Mouse (Mus musculus) limb, embryonic 11.5 days (tissue): Measurements from ENCODE around the gene Tacstd2. TPM values are rescaled to one million over a fixed set of nuclear protein-coding genes. Genes with fewer than 3 reads are reported as not detected.

Source experiments
- ATAC-seq: fragments of 200-750 bp; cut with Nextera tagmentation; 2 replicates; pipeline ENCODE4 v1.8.0; 2017; ENCODE audit warnings: low read depth; ENCODE audit not compliant: insufficient number of reproducible peaks, low FRiP score, low TSS enrichment
- DNase-seq: peaks from one replicate; pipeline ENCODE4 v3.0.0-alpha.2; 2015; ENCODE audit warnings: low spot score
- H3K27ac ChIP-seq: fragments of 300-500 bp; sonication (generic); replicated peaks from 2 replicates; pipeline ENCODE4 v1.5.1; 2014; ENCODE audit warnings: low read depth, mild to moderate bottlenecking, low read length
- H3K27me3 ChIP-seq: fragments of 300-500 bp; sonication (generic); 2 replicates; pipeline ENCODE4 v1.6.1; 2014; ENCODE audit warnings: mild to moderate bottlenecking, low read length, mixed read lengths; ENCODE audit not compliant: control insufficient read depth, insufficient read depth
- H3K36me3 ChIP-seq: fragments of 300-500 bp; sonication (generic); 2 replicates; pipeline ENCODE4 v1.6.1; 2014; ENCODE audit warnings: mild to moderate bottlenecking, low read length, moderate library complexity, mixed read lengths; ENCODE audit not compliant: control insufficient read depth, insufficient read depth
- H3K4me1 ChIP-seq: fragments of 300-500 bp; sonication (generic); 2 replicates; pipeline ENCODE4 v1.6.1; 2014; ENCODE audit warnings: low read length, mixed read lengths; ENCODE audit not compliant: control insufficient read depth, insufficient read depth
- H3K4me2 ChIP-seq: fragments of 300-500 bp; sonication (generic); 2 replicates; pipeline ENCODE4 v1.6.1; 2014; ENCODE audit warnings: low read depth, mild to moderate bottlenecking, moderate library complexity; ENCODE audit not compliant: severe bottlenecking
- H3K4me3 ChIP-seq: fragments of 300-500 bp; sonication (generic); 2 replicates; pipeline ENCODE4 v1.5.1; 2014; ENCODE audit warnings: low read depth, low read length
- H3K9ac ChIP-seq: fragments of 300-500 bp; sonication (generic); 2 replicates; pipeline ENCODE4 v1.6.1; 2014; ENCODE audit warnings: mild to moderate bottlenecking, low read length
- H3K9me3 ChIP-seq: fragments of 300-500 bp; sonication (generic); 2 replicates; pipeline ENCODE4 v1.6.1; 2016; ENCODE audit warnings: low read length; ENCODE audit not compliant: control insufficient read depth
- WGBS: fragments of 180-500 bp; shearing (Covaris S2); extraction: QIAGEN DNeasy Blood & Tissue Kit; methylation state at CpG from one replicate; pipeline ENCODE4 v1.1.7; 2014; 5-methylcytosine and 5-hydroxymethylcytosine counted together
- polyA plus RNA-seq: library from polyadenylated mRNA; unstranded; fragments of >200 nt; fragmentation: Nextera tagmentation; extraction: Ambion mirVana; gene quantifications from 2 replicates; pipeline ENCODE4 v1.2.1, GENCODE M21; 2014

Tacstd2 gene
- 11.6 and 12.4 TPM in 2 replicates for polyA plus RNA-seq

DNA sequence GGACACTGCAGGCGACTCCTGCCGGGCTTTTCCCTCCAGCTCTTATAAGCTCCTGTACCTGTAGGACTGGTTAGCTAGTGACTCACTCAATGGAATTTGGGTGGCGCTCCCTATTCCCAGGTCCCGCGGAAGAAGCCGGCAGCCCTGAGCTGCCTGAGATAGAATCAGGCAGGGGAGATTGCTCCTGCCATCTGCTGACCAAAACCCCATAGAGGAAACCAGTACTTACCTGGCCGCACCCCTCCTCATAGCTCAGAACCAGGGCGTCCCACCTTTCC lies at the start of gene Tacstd2:
Gene Tacstd2, minus strand, starts transcription at position 20 of the 278 bp plus-strand sequence.
- Histone ChIP-seq H3K27me3 (peaks cover 42% of the 10 kb centered on the region), H3K4me1 (peaks cover 3% of the 10 kb centered on the region; the same call in 1 of the 2 replicates), H3K4me3 (peak within 1 kb of the TSS; percentile 34), H3K27ac (no peak within 1 kb of the TSS), H3K9me3 (no peaks in the 10 kb centered on the region), H3K4me2 (peak within 1 kb of the TSS; percentile 65), H3K36me3 (no peaks in the 10 kb centered on the region), H3K9ac (no peak within 1 kb of the TSS)
- ATAC-seq (no peak), DNase-seq (no peak)
- WGBS: 8% methylated on average over 8 of the region's 8 CpGs

DNA sequence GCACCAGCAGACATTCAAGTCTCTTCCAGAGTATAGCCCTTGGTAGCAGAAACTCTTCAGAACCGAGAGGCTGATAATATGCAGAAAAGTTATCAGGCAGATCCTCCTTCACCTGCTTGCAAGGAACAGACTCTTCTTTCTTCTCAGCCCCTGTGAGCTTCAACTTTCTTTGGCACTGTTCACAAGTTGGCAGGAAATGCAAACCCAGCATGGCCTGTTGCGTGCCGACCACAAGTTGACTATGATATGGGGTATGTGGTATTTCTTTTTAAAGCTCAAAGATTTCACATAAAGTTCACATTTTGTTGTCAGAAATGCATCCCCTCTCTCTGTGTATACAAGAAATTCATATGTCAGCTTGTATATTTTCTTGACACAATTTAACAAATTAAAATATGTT lies 30.7 kb upstream of the Tacstd2 start:
- Histone ChIP-seq H3K4me3 (no peak overlapping the region), H3K36me3 (no peaks in the 10 kb centered on the region), H3K9me3 (no peaks in the 10 kb centered on the region), H3K9ac (no peak overlapping the region), H3K27me3 (no peaks in the 10 kb centered on the region), H3K4me1 (no peaks in the 10 kb centered on the region), H3K4me2 (no peak overlapping the region), H3K27ac (no peak overlapping the region)
- 90% methylated on average over 3 of the region's 3 CpGs for WGBS
- DNase-seq: no peak
- ATAC-seq: no peak

DNA sequence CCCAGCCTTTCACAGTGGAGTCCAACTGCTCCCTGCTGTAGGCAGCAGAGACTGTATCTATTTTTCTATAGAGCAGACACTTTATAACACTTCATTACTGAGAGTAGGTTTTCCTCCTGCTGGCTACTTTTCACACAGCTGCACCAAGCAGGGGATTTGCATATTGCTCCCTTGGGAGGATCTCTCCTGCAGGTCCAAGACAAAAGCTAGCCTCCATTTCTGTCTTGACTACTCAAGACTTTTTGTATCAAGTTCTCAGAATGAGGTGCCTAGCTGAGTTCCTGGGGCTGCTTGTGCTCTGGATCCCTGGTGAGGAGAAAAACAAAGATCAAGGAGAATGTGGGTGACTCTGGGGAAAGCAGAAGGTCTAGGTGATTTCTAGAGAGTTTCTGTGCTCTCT lies 19.8 kb upstream of the Tacstd2 start:
- H3K27ac ChIP-seq: no peak overlapping the region
- H3K9me3 ChIP-seq: no peaks in the 10 kb centered on the region
- no peaks in the 10 kb centered on the region for H3K4me1 ChIP-seq
- H3K9ac ChIP-seq: no peak overlapping the region
- no peaks in the 10 kb centered on the region for H3K27me3 ChIP-seq
- H3K4me2 ChIP-seq: no peak overlapping the region
- ATAC-seq (no peak), DNase-seq (no peak)
- no peak overlapping the region for H3K4me3 ChIP-seq
- H3K36me3 ChIP-seq: no peaks in the 10 kb centered on the region

DNA sequence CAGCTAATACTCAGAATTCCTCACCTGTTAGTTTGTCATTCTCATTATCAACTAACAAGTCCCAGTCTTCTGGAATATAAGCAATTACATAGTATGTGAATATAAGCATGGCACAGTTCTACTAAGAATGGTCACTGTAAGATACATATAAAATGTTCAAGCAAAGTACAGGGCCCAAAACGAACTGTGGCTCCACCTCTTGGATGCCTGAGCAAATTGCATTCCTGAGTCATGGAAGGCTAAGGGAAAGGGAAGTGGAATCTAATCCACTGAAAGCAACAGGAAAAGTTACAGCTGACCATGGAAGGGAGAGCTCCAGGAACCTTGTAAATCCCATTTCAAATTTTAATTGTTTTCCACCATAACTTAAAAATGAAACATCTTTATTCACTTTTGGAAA lies 14.0 kb upstream of the Tacstd2 start:
- Histone ChIP-seq H3K9ac (no peak overlapping the region), H3K27me3 (no peaks in the 10 kb centered on the region), H3K4me1 (no peaks in the 10 kb centered on the region), H3K9me3 (no peaks in the 10 kb centered on the region), H3K36me3 (no peaks in the 10 kb centered on the region), H3K27ac (no peak overlapping the region), H3K4me2 (no peak overlapping the region), H3K4me3 (no peak overlapping the region)
- WGBS: 11% methylated on average over 1 of the region's 1 CpGs
- no peak for ATAC-seq
- no peak for DNase-seq

DNA sequence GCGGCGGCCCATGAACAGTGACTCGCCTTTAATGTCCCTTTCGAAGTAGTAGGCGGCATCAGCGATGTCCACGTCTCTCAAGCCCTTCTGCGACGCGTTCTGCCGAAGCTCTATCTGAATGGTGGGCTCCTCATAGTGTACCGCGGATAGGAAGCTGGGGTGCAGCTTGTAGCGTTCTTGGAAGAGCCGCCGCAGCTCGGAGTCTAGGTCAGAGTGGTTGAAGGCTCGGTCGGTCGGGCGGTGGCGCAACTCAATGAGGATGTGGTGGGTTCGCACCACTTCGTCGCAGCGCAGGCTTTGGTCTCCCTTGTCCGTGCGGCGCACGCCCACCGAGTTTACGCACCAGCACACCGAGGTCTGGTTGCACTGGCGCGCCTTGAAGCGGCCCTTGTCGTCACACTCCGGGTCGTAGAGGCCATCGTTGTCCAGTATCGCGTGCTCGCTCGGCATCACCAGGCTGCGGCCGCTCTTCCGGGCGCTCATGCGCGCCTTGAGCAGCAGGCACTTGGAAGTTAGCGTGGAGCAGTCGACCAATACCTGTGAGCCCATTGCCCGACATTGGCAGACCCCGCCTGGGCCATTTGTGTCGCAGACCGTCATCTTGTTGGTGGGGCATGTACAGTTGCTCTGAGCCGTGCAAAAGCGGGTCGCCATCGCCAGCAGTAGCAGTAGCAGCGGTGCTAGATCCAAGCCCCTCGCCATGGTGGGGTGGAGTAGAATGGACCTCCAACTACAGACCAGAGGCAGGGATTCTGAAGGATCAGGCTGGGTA lies 405 bp downstream of the Tacstd2 start:
- DNase-seq (peak; percentile 61), ATAC-seq (peak; percentile 49; the same call in 1 of the 2 replicates)
- peaks cover 3% of the 10 kb centered on the region; the same call in 1 of the 2 replicates for H3K4me1 ChIP-seq
- H3K36me3 ChIP-seq: no peaks in the 10 kb centered on the region
- no peaks in the 10 kb centered on the region for H3K9me3 ChIP-seq
- H3K27me3 ChIP-seq: peaks cover 42% of the 10 kb centered on the region
- 1% methylated on average over 62 of the region's 62 CpGs for WGBS
- peak overlapping the region; percentile 34 for H3K4me3 ChIP-seq
- peak overlapping the region; percentile 65 for H3K4me2 ChIP-seq
- no peak overlapping the region for H3K27ac ChIP-seq
- no peak overlapping the region for H3K9ac ChIP-seq

DNA sequence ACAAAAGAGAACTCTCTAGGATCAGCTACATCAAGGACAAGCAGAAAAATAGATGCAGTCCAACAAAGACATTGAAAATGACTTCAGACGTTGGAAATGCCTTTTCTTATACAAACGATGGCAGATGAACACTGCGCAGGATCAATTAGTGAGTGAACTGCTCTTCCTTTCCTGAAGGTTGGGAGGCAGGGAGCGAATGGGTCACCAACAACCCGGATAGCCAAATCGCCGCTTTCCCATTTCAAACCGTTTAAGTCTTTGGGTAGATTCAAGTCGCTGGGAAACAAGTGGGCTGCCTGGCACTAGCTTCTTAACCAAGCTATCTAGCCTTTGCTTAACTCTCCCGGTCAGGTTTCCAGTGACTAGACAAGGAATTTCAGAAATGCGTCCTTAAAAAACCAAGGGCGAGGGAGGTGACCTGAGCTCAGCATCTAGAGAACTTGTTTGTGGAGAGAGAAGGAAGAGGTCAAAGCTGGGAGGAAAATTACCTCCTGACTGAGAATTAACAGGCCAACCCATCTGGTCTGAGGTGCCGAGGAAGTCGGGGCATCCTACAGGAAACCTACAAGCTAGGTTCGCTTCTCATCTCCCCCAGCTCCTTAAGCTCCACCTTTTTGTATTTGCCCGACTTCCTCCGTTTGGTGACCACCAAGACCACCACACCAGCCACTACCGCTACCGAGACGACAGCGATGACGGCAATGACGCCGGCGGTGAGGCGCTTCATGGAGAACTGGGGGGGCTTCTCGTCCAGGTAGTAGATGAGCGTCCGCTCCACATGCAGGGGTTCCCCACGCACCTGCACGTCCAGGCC lies 1.2 kb downstream of the Tacstd2 start:
- peaks cover 3% of the 10 kb centered on the region; the same call in 1 of the 2 replicates for H3K4me1 ChIP-seq
- H3K36me3 ChIP-seq: no peaks in the 10 kb centered on the region
- 4% methylated on average over 31 of the region's 31 CpGs for WGBS
- peaks cover 42% of the 10 kb centered on the region for H3K27me3 ChIP-seq
- ATAC-seq: no peak
- peak overlapping the region; percentile 34 for H3K4me3 ChIP-seq
- H3K9ac ChIP-seq: no peak overlapping the region
- peak; percentile 32 for DNase-seq
- H3K9me3 ChIP-seq: no peaks in the 10 kb centered on the region
- H3K27ac ChIP-seq: no peak overlapping the region
- peak overlapping the region; percentile 65 for H3K4me2 ChIP-seq

DNA sequence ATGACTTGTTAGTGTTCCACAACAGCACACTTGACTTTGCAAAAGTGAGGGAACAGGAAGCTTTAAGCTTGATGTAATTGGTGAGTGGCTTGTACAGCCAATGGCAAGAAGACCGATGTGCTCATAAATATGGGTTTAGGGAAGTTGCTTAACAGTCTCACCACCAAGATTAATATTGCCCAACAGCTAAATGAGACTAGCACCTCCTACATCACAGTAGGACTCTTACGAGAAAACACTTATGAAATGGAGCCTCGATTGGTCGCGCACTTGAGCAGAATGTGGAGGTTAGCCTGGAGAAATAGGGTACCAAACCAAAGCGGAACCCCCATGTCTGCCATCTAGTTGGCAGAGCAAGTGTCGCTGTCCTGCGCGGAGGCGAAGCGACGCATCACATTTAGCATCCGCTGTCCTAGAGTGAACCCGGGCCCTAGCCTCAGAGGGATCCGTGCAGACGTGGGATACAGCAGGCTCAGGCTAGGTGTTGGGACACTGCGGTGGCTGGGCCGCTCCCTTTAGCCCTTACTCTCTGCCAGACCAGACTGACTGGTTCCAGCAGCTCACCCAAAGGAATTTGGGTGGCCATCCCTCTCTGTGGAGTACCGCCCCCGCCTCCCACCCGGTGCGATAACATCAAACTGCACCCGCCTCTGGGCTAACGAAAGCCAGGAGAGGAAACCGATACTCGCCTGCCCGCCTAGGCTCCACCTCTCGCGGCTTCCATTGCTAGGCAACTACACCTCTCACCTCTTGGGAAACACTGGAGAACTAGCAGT lies 2.7 kb downstream of the Tacstd2 start:
- Histone ChIP-seq H3K9me3 (no peaks in the 10 kb centered on the region), H3K36me3 (no peaks in the 10 kb centered on the region), H3K9ac (no peak overlapping the region), H3K27me3 (peaks cover 42% of the 10 kb centered on the region), H3K27ac (no peak overlapping the region), H3K4me1 (peaks cover 3% of the 10 kb centered on the region; the same call in 1 of the 2 replicates), H3K4me3 (peak overlapping the region; percentile 11; the same call in 1 of the 2 replicates), H3K4me2 (peak overlapping the region; percentile 41)
- ATAC-seq (peak; percentile 80), DNase-seq (peak; percentile 73)
- 7% methylated on average over 29 of the region's 29 CpGs for WGBS

DNA sequence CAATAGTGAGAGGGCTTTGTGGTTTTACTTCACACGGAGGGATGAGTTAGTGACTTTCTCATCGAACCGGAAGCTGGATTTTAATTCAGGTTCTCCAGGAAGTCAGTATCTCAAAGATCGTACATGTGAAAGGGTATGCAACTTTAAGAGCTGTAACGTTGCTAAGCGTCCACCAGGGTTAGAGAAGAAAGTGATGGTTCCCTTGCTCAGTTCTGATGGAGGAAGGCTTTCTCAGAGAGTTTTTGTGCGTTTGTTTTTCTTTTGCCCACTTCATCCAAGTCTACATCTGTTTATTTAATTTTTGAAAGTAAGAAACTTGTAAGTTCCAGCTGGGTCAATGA lies 3.8 kb downstream of the Tacstd2 start:
- ATAC-seq (no peak), DNase-seq (no peak)
- no peak overlapping the region for H3K27ac ChIP-seq
- H3K4me2 ChIP-seq: no peak overlapping the region
- H3K4me3 ChIP-seq: no peak overlapping the region
- H3K36me3 ChIP-seq: no peaks in the 10 kb centered on the region
- 65% methylated on average over 7 of the region's 7 CpGs for WGBS
- H3K9me3 ChIP-seq: no peaks in the 10 kb centered on the region
- H3K4me1 ChIP-seq: peaks cover 3% of the 10 kb centered on the region; the same call in 1 of the 2 replicates
- no peak overlapping the region for H3K9ac ChIP-seq
- H3K27me3 ChIP-seq: peaks cover 42% of the 10 kb centered on the region
